Mouse (Mus musculus) limb, embryonic 12.5 days (tissue): ENCODE results near the gene Gm10721. TPM values are rescaled to one million over a fixed set of nuclear protein-coding genes. Genes with fewer than 3 reads are reported as not detected.
"Not testable (repeated sequence)": the region's sequence is repeated elsewhere in the genome, so short reads cannot be mapped to it uniquely, and the experiment has no call there.

Experiments
- ATAC-seq: fragments of 200-750 bp; cut with Nextera tagmentation; 2 replicates; pipeline ENCODE4 v1.8.0; 2017; ENCODE audit warnings: low read depth, moderate TSS enrichment; ENCODE audit not compliant: insufficient number of reproducible peaks, insufficient read depth, low FRiP score, low TSS enrichment
- H3K27ac ChIP-seq: fragments of 300-500 bp; sonication (generic); 2 replicates; pipeline ENCODE4 v1.5.1; 2016; ENCODE audit warnings: mild to moderate bottlenecking, moderate library complexity
- H3K27me3 ChIP-seq: fragments of 300-500 bp; sonication (generic); 2 replicates; pipeline ENCODE4 v1.6.1; 2016; ENCODE audit warnings: mild to moderate bottlenecking, moderate library complexity
- H3K36me3 ChIP-seq: fragments of 300-500 bp; sonication (generic); 2 replicates; pipeline ENCODE4 v1.6.1; 2016; ENCODE audit warnings: mild to moderate bottlenecking, moderate library complexity
- H3K4me1 ChIP-seq: fragments of 300-500 bp; sonication (generic); replicated peaks from 2 replicates; pipeline ENCODE4 v1.6.1; 2016
- H3K4me2 ChIP-seq: fragments of 300-500 bp; sonication (generic); 2 replicates; pipeline ENCODE4 v1.6.1; 2016; ENCODE audit warnings: mild to moderate bottlenecking, moderate library complexity
- H3K4me3 ChIP-seq: fragments of 300-500 bp; sonication (generic); replicated peaks from 2 replicates; pipeline ENCODE4 v1.5.1; 2016; ENCODE audit warnings: mild to moderate bottlenecking
- H3K9ac ChIP-seq: fragments of 300-500 bp; sonication (generic); replicated peaks from 2 replicates; pipeline ENCODE4 v1.6.1; 2016; ENCODE audit warnings: mild to moderate bottlenecking, moderate library complexity
- H3K9me3 ChIP-seq: fragments of 300-500 bp; sonication (generic); 2 replicates; pipeline ENCODE4 v1.6.1; 2016; ENCODE audit warnings: mild to moderate bottlenecking, moderate library complexity
- WGBS: fragments of 180-500 bp; shearing (Covaris S2); methylation state at CpG from one replicate; pipeline ENCODE4 v1.1.7; 2016; 5-methylcytosine and 5-hydroxymethylcytosine counted together
- microRNA-seq: library from miRNA; unstranded; fragments of <30 nt; microRNA quantifications from one replicate; pipeline ENCODE4, GENCODE M21; 2017
- polyA plus RNA-seq: library from polyadenylated mRNA; unstranded; fragments of >200 nt; fragmentation: Nextera tagmentation; extraction: Ambion mirVana; gene quantifications from 2 replicates; pipeline ENCODE4 v1.2.1, GENCODE M21; 2016

The Gm10721 gene
- polyA plus RNA-seq, 1 experiment from 2014 or later, result not detected

DNA sequence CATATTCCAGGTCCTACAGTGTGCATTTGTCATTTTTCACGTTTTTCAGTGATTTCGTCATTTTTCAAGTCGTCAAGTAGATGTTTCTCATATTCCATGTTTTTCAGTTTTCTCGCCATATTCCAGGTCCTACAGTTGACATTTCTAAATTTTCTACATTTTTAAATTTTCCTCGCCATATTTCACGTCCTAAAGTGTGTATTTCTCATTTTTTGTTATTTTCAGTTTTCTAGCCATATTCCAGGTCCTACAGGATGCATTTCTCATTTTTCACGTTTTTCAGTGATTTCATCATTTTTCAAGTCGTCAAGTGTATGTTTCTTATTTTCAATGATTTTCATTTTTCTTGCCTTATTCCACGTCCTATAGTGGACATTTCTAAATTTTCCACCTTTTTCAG lies 13.8 kb downstream of the Gm10721 start:
- H3K27me3 ChIP-seq, H3K9me3 ChIP-seq, H3K4me2 ChIP-seq, H3K4me1 ChIP-seq, H3K36me3 ChIP-seq, H3K4me3 ChIP-seq, ATAC-seq, H3K9ac ChIP-seq, H3K27ac ChIP-seq: not testable (repeated sequence)
- 66% methylated on average over 9 of the region's 9 CpGs for WGBS

DNA sequence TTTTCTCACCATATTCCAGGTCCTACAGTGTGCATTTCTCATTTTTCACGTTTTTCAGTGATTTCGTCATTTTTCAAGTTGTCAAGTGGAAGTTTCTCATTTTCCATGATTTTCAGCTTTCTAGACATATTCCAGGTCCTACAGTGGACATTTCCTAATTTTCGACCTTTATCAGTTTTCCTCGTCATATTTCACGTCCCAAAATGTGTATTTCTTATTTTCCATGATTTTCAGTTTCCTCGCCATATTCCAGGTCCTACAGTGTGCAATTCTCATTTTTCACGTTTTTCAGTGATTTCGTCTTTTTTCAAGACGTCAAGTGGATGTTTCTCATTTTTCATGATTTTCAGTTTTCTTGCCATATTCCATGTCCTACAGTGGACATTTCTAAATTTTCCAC lies 14.3 kb downstream of the Gm10721 start:
- not testable (repeated sequence) for H3K4me2 ChIP-seq, H3K9me3 ChIP-seq, ATAC-seq, H3K4me1 ChIP-seq, H3K9ac ChIP-seq, H3K36me3 ChIP-seq, H3K4me3 ChIP-seq, H3K27ac ChIP-seq, H3K27me3 ChIP-seq
- WGBS, result 69% methylated on average over 9 of the region's 9 CpGs

GRCm38 (mm10) chr9:3029276-3030000 lies 16.5 kb downstream of the Gm10721 start:
- H3K9me3 ChIP-seq, H3K27ac ChIP-seq, H3K27me3 ChIP-seq, H3K4me3 ChIP-seq, ATAC-seq, H3K9ac ChIP-seq, H3K4me1 ChIP-seq, H3K36me3 ChIP-seq, H3K4me2 ChIP-seq: not testable (repeated sequence)
- WGBS, result 67% methylated on average over 14 of the region's 16 CpGs

DNA sequence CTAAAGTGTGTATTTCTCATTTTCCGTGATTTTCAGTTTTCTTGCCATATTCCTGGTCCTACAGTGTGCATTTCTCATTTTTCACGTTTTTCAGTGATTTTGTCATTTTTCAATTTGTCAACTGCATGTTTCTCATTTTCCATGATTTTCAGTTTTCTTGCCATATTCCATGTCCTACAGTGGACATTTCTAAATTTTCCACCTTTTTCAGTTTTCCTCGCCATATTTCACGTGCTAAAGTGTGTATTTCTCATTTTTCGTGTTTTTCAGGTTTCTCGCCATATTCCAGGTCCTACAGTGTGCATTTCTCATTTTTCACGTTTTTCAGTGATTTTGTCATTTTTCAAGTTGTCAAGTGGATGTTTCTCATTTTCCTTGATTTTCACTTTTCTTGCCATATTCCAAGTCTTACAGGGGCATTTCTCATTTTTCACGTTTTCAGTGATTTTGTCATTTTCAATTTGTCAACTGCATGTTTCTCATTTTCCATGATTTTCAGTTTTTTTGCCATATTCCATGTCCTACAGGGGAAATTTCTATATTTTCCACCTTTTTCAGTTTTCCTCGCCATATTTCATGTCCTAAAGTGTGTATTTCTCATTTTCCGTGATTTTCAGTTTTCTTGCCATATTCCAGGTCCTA lies 17.9 kb downstream of the Gm10721 start:
- H3K4me1 ChIP-seq, H3K9me3 ChIP-seq, H3K4me2 ChIP-seq, H3K4me3 ChIP-seq, H3K27ac ChIP-seq, H3K36me3 ChIP-seq, H3K27me3 ChIP-seq, H3K9ac ChIP-seq: not testable (repeated sequence)
- WGBS, result 63% methylated on average over 2 of the region's 10 CpGs
- ATAC-seq, result peak; percentile 54; the same call in 1 of the 2 replicates

DNA sequence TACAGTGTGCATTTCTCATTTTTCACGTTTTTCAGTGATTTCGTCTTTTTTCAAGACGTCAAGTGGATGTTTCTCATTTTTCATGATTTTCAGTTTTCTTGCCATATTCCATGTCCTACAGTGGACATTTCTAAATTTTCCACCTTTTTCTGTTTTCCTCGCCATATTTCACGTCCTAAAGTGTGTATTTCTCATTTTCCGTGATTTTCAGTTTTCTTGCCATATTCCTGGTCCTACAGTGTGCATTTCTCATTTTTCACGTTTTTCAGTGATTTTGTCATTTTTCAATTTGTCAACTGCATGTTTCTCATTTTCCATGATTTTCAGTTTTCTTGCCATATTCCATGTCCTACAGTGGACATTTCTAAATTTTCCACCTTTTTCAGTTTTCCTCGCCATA lies 21.4 kb downstream of the Gm10721 start, which contains the start of gene Gm17535:
Gene Gm17535, plus strand, starts transcription at position 301 of the 400 bp plus-strand sequence.
- not testable (repeated sequence) for H3K27me3 ChIP-seq, H3K27ac ChIP-seq, H3K9me3 ChIP-seq, ATAC-seq, H3K4me1 ChIP-seq, H3K36me3 ChIP-seq, H3K9ac ChIP-seq, H3K4me3 ChIP-seq, H3K4me2 ChIP-seq
- WGBS, result 50% methylated on average over 1 of the region's 8 CpGs

DNA sequence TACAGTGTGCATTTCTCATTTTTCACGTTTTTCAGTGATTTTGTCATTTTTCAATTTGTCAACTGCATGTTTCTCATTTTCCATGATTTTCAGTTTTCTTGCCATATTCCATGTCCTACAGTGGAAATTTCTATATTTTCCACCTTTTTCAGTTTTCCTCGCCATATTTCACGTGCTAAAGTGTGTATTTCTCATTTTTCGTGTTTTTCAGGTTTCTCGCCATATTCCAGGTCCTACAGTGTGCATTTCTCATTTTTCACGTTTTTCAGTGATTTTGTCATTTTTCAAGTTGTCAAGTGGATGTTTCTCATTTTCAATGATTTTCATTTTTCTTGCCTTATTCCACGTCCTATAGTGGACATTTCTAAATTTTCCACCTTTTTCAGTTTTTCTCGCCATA lies 23.6 kb downstream of the Gm10721 start, which contains the start of gene Gm10715:
Gene Gm10715, plus strand, starts transcription at position 301 of the 400 bp plus-strand sequence.
- not testable (repeated sequence) for H3K27me3 ChIP-seq, H3K9me3 ChIP-seq, H3K27ac ChIP-seq, H3K4me3 ChIP-seq, H3K4me1 ChIP-seq, H3K4me2 ChIP-seq, H3K36me3 ChIP-seq, ATAC-seq, H3K9ac ChIP-seq
- 75% methylated on average over 8 of the region's 8 CpGs for WGBS

DNA sequence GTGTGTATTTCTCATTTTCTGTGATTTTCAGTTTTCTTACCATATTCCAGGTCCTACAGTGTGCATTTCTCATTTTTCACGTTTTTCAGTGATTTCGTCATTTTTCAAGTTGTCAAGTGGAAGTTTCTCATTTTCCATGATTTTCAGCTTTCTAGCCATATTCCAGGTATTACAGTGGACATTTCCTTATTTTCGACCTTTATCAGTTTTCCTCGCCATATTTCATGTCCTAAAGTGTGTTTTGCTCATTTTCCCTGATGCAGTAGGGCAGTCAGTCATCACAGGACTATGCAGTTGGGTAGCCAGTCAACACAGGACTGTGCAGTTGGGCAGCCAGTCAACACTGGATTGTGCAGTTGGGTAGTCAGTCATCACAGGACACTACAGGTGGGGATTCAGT lies 25.2 kb downstream of the Gm10721 start:
- not testable (repeated sequence) for H3K27ac ChIP-seq, H3K9ac ChIP-seq, H3K4me2 ChIP-seq, H3K27me3 ChIP-seq, ATAC-seq, H3K4me1 ChIP-seq, H3K36me3 ChIP-seq, H3K4me3 ChIP-seq
- WGBS, result 69% methylated on average over 4 of the region's 4 CpGs
- H3K9me3 ChIP-seq, result 0 out of 2 replicates have a peak, but pooled peaks cover 10% of the 10 kb centered on the region

Small RNAs within 50 kb of the gene (microRNA-seq; reads per million reads assigned to microRNA genes)
- not detected for gene Mir101c

Other genes starting within 250 kb of the Gm10721 start
- not detected in 2 replicates for gene Gm10722, start 12.2 kb upstream of the Gm10721 start, polyA plus RNA-seq
- gene Gm11168, start 9.8 kb upstream of the Gm10721 start, polyA plus RNA-seq, result not detected in 2 replicates
- gene Gm10720, start 2.5 kb downstream of the Gm10721 start, polyA plus RNA-seq, result not detected in 2 replicates
- gene Gm10719, start 4.3 kb downstream of the Gm10721 start, polyA plus RNA-seq, result 0.36 TPM in 1 of 2 replicates, not detected in the other
- not detected in 2 replicates for gene Gm10718, start 10.4 kb downstream of the Gm10721 start, polyA plus RNA-seq
- not detected in 2 replicates for gene Gm10717, start 12.3 kb downstream of the Gm10721 start, polyA plus RNA-seq
- gene Gm17535, start 21.5 kb downstream of the Gm10721 start, polyA plus RNA-seq, result not detected in 2 replicates
- not detected in 2 replicates for gene Gm10715, start 23.7 kb downstream of the Gm10721 start, polyA plus RNA-seq